Mouse (Mus musculus) heart, postnatal 36 days (tissue): ENCODE measurements at regions not wholly inside any gene's neighbourhood (a gene's known extent, or its start where the extent isn't known, plus 50 kb on each side); places are given as distances from the start of the nearest gene placed in this dataset.

Experiments
- DNase-seq, 2 experiments: peaks; one replicate each; pipeline ENCODE4 v3.0.0; 2021 to 2022
- intact Hi-C: fragments of 180-260 bp; cut with DNase I; formaldehyde crosslinking; loops from one replicate; pipeline ENCODE4 v1.15.1; 2025

- intact Hi-C loops, result no loop called here
- no peak for DNase-seq
Measured at GRCm38 (mm10) chr9:61819836-61820235, 94.5 kb downstream of the Rplp1 start.

- no peak for DNase-seq
- intact Hi-C loops, result no loop called here
Measured at GRCm38 (mm10) chr9:61816589-61817179, 97.7 kb downstream of the Rplp1 start.

GRCm38 (mm10) chr9:61815995-61816394, 98.3 kb downstream of the Rplp1 start:
- no peak for DNase-seq
- intact Hi-C loops, result no loop called here

- DNase-seq, result no peak
- intact Hi-C loops, result no loop called here
Measured at GRCm38 (mm10) chr9:61813291-61813690, 101.1 kb downstream of the Rplp1 start.

GRCm38 (mm10) chr9:61812315-61812714, 102.0 kb downstream of the Rplp1 start:
- DNase-seq, result no peak
- intact Hi-C loops, result no loop called here

GRCm38 (mm10) chr9:61810456-61810855, 103.9 kb downstream of the Rplp1 start:
- DNase-seq, result no peak
- intact Hi-C loops, result no loop called here

GRCm38 (mm10) chr9:61808351-61809225, 105.8 kb downstream of the Rplp1 start:
- no peak for DNase-seq
- intact Hi-C loops, result no loop called here

- no peak for DNase-seq
- intact Hi-C loops, result no loop called here
Measured at GRCm38 (mm10) chr9:61805971-61806370, 108.4 kb downstream of the Rplp1 start.

- intact Hi-C loops, result no loop called here
Measured at GRCm38 (mm10) chr9:61803555-61803954, 110.8 kb downstream of the Rplp1 start.

GRCm38 (mm10) chr9:61802694-61803093, 111.6 kb downstream of the Rplp1 start:
- DNase-seq, result no peak
- intact Hi-C loops, result no loop called here

More at GRCm38 (mm10) chr9:61803555-61803954, 110.8 kb downstream of the Rplp1 start:
- DNase-seq, result no peak

- no peak for DNase-seq
- intact Hi-C loops, result no loop called here
Measured at GRCm38 (mm10) chr9:61799535-61799934, 114.8 kb downstream of the Rplp1 start.

GRCm38 (mm10) chr9:61795910-61796309, 118.4 kb downstream of the Rplp1 start:
- intact Hi-C loops, result no loop called here
- no peak for DNase-seq

GRCm38 (mm10) chr9:61791435-61792064, 122.8 kb downstream of the Rplp1 start:
- no peak for DNase-seq
- intact Hi-C loops, result no loop called here

GRCm38 (mm10) chr9:61790849-61791248, 123.5 kb downstream of the Rplp1 start:
- no peak for DNase-seq
- intact Hi-C loops, result no loop called here

GRCm38 (mm10) chr9:61789066-61789897, 125.1 kb downstream of the Rplp1 start:
- intact Hi-C loops, result no loop called here
- no peak for DNase-seq

GRCm38 (mm10) chr9:61781469-61781868, 132.9 kb downstream of the Rplp1 start:
- DNase-seq, result no peak
- intact Hi-C loops, result no loop called here

GRCm38 (mm10) chr9:61780186-61780939, 134.0 kb downstream of the Rplp1 start:
- intact Hi-C loops, result no loop called here
- no peak for DNase-seq

GRCm38 (mm10) chr9:61779165-61779564, 135.2 kb downstream of the Rplp1 start:
- no peak for DNase-seq
- intact Hi-C loops, result no loop called here

GRCm38 (mm10) chr9:61776446-61776845, 137.9 kb downstream of the Rplp1 start:
- DNase-seq, result no peak
- intact Hi-C loops, result no loop called here
